Mouse (Mus musculus) ES-E14 (cell line): Measurements from ENCODE around the gene Appl1.

ENCODE experiments used
- CHD2 ChIP-seq: IDR thresholded peaks from 2 replicates; pipeline ENCODE4 v1.6.1; 2014; ENCODE audit warnings: mild to moderate bottlenecking, low read depth, low read length, inconsistent platforms
- HCFC1 ChIP-seq: IDR thresholded peaks from 2 replicates; pipeline ENCODE4 v1.6.1; 2012; ENCODE audit warnings: low read length, inconsistent platforms, borderline replicate concordance; ENCODE audit not compliant: insufficient read depth
- ZC3H11A ChIP-seq: IDR thresholded peaks from 2 replicates; pipeline ENCODE4 v1.6.1; 2012; ENCODE audit warnings: low read depth, mild to moderate bottlenecking, inconsistent platforms, low read length, borderline replicate concordance
- ZNF384 ChIP-seq: IDR thresholded peaks from 2 replicates; pipeline ENCODE4 v1.6.1; 2012; ENCODE audit warnings: low read depth, low read length, inconsistent platforms

DNA sequence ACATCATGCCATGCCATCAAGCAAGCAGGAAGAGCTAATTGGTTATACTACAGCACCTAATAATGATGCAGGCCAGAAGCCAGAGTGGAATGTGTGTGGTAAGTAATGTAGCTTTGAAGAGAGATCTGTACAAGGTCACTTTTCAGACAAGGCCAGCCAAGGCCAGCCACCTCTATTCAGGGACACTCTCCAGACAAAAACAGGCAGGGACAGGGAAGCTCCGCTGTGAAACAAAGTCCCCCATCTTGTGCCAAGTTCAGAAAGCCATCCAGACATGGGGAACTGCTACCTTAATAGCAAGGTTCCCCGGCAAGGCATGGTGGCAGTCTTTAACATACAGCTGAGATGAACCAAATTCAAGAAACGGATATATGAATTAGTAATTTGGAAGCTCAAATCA lies 4.5 kb upstream of the Appl1 start:
- TF ChIP-seq ZC3H11A, result no peak
- no peak for TF ChIP-seq HCFC1
- TF ChIP-seq ZNF384, result no peak
- TF ChIP-seq CHD2, result no peak
